Mouse (Mus musculus) B cell, adult 62 days (primary cell): ENCODE results near the gene Sesn3. TPM values are rescaled to one million over a fixed set of nuclear protein-coding genes. Genes with fewer than 3 reads are reported as not detected.

Experiments
- total RNA-seq: library from RNA; stranded (reverse); gene quantifications from 4 replicates; pipeline ENCODE4 v1.2.4, GENCODE M21; 2023

The Sesn3 gene
- total RNA-seq: 173 to 185 TPM (median 179 TPM) in 4 replicates

DNA sequence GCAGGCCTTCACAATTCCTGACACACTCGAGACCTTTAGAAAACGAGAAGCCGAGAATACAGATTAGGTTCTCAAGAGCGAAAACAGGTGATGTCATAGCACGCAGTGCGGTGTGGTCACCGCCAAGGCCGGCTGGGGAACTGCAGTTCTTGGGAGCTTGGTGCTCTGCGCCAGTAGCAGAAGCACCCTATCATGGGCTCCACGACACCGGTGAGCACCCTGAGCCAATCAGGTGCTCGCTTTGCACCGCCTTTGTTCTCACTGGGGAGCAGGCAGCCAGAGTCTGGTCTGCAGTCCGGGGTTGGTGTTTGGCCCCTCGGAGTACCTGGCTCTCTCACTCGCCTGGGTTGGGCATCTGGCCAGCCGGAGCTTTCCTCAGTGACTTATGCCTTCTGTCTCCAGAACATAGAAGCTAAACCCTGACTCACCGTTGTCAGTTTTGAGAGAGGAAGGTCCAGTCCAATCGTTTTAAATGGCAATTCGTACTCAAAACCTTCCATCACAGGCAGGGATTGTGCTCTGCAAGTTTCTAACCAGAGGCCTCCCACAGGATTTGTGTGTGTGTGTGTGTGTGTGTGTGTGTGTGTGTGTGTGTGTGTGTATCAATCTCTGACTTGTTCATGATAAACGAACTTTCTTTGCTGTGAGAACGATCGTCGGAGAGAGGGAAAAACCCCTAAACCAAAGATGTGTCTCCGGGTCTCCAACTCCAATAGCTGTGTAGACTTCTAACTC lies at the start of gene Sesn3:
Sesn3 (plus strand) TSS at position 82 of the 735 bp plus-strand sequence.

DNA sequence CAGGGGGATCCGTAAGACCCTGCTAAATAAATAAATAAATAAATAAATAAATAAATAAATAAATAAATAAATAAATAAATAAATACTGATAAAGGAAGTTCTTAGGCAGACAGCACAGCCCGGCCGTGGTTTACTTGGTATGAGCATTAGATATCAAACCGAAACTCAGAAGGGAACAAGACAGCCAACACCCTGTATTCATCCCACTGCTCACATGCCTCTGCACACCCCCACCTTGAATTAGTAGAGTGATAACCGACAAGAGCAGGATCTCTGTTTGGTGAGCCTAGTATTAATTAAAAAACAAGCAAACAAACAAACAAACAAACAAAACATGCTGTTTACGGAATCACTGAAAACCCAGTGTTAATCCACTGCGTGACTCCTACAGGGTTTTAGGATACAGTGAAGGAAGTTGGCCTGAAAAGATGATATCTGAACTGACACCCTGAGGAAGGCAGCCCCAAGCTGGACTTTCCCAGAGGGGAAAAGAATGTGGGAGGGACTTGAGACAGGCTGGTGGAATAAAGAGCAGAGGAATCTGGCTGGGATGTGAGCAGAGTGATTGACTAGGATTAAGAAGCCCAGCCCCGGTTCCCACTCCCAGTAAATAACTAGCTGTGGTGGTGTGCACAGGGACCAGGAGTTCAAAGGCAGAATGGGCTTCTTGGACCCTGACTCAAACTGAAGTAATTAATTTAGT lies 106.6 kb downstream of the Sesn3 start, which contains the start of gene Endod1:
Endod1 (minus strand) TSS at position 155 of the 703 bp plus-strand sequence.

Other genes starting within 250 kb of the Sesn3 start
- gene Endod1, start 106.4 kb downstream of the Sesn3 start, total RNA-seq: 8.8 to 12.0 TPM (median 9.8 TPM) in 4 replicates
- gene Kdm4d, start 225.4 kb downstream of the Sesn3 start, total RNA-seq: 0.78 to 2.0 TPM (median 1.3 TPM) in 4 replicates
- 102 to 114 TPM (median 107 TPM) in 4 replicates for gene Cwc15, start 225.6 kb downstream of the Sesn3 start, total RNA-seq